Mouse (Mus musculus) liver, embryonic 11.5 days (tissue): ENCODE measurements around the gene Gm10073. TPM values are rescaled to one million over a fixed set of nuclear protein-coding genes. Genes with fewer than 3 reads are reported as not detected.

ENCODE experiments used
- ATAC-seq: fragments of 200-750 bp; cut with Nextera tagmentation; replicated peaks from 2 replicates; pipeline ENCODE4 v1.8.0; 2017; ENCODE audit warnings: moderate number of reproducible peaks, mild to moderate bottlenecking, moderate TSS enrichment, moderate library complexity; ENCODE audit not compliant: low FRiP score
- DNase-seq: peaks from one replicate; pipeline ENCODE4 v3.0.0-alpha.2; 2017; ENCODE audit warnings: low spot score
- H3K27ac ChIP-seq: fragments of 300-500 bp; sonication (generic); 2 replicates; pipeline ENCODE4 v1.5.1; 2014; ENCODE audit warnings: mild to moderate bottlenecking, low read depth, low read length, control low read depth
- H3K27me3 ChIP-seq: fragments of 300-500 bp; sonication (generic); replicated peaks from 2 replicates; pipeline ENCODE4 v1.6.1; 2014; ENCODE audit warnings: low read length, mixed read lengths; ENCODE audit not compliant: control insufficient read depth, insufficient read depth
- H3K36me3 ChIP-seq: fragments of 300-500 bp; sonication (generic); 2 replicates; pipeline ENCODE4 v1.6.1; 2014; ENCODE audit warnings: mild to moderate bottlenecking, low read length, moderate library complexity, mixed read lengths; ENCODE audit not compliant: control insufficient read depth, insufficient read depth
- H3K4me1 ChIP-seq: fragments of 300-500 bp; sonication (generic); replicated peaks from 2 replicates; pipeline ENCODE4 v1.6.1; 2014; ENCODE audit warnings: low read length, mixed read lengths; ENCODE audit not compliant: control insufficient read depth, insufficient read depth
- H3K4me2 ChIP-seq: fragments of 300-500 bp; sonication (generic); 2 replicates; pipeline ENCODE4 v1.6.1; 2014; ENCODE audit warnings: mild to moderate bottlenecking, control low read depth, moderate library complexity
- H3K4me3 ChIP-seq: fragments of 300-500 bp; sonication (generic); 2 replicates; pipeline ENCODE4 v1.5.1; 2014; ENCODE audit warnings: low read depth, low read length, control low read depth
- H3K9ac ChIP-seq: fragments of 300-500 bp; sonication (generic); 2 replicates; pipeline ENCODE4 v1.6.1; 2014; ENCODE audit warnings: low read depth, low read length, control low read depth
- H3K9me3 ChIP-seq: fragments of 300-500 bp; sonication (generic); 2 replicates; pipeline ENCODE4 v1.6.1; 2016; ENCODE audit warnings: low read length, inconsistent platforms, mixed read lengths; ENCODE audit not compliant: control insufficient read depth
- WGBS: fragments of 180-500 bp; shearing (Covaris S2); extraction: QIAGEN DNeasy Blood & Tissue Kit; methylation state at CpG from one replicate; pipeline ENCODE4 v1.1.7; 2014; 5-methylcytosine and 5-hydroxymethylcytosine counted together
- polyA plus RNA-seq: library from polyadenylated mRNA; unstranded; fragments of >200 nt; fragmentation: Nextera tagmentation; extraction: Ambion mirVana; gene quantifications from 2 replicates; pipeline ENCODE4 v1.2.1, GENCODE M21; 2014

The Gm10073 gene
- polyA plus RNA-seq, 1 experiment from 2014 or later = 15.4 TPM

- Histone ChIP-seq H3K9ac (no peak overlapping the region), H3K27ac (no peak overlapping the region), H3K36me3 (no peaks in the 10 kb centered on the region), H3K9me3 (no peaks in the 10 kb centered on the region), H3K4me2 (no peak overlapping the region), H3K4me1 (no peaks in the 10 kb centered on the region), H3K4me3 (no peak overlapping the region), H3K27me3 (no peaks in the 10 kb centered on the region)
- no peak for DNase-seq
- WGBS = 93% methylated on average over 5 of the region's 5 CpGs
- ATAC-seq = no peak
Observed at GRCm38 (mm10) chr8:106554011-106554410, 19.2 kb downstream of the Gm10073 start.

GRCm38 (mm10) chr8:106550906-106551305, 22.4 kb downstream of the Gm10073 start:
- no peak for ATAC-seq
- H3K27me3 ChIP-seq = no peaks in the 10 kb centered on the region
- WGBS = 97% methylated on average over 1 of the region's 1 CpGs
- no peak overlapping the region for H3K4me3 ChIP-seq
- no peaks in the 10 kb centered on the region for H3K9me3 ChIP-seq
- no peak overlapping the region for H3K27ac ChIP-seq
- no peak overlapping the region for H3K9ac ChIP-seq
- H3K36me3 ChIP-seq = no peaks in the 10 kb centered on the region
- DNase-seq = no peak
- no peaks in the 10 kb centered on the region for H3K4me1 ChIP-seq
- H3K4me2 ChIP-seq = no peak overlapping the region

GRCm38 (mm10) chr8:106548366-106548936, 24.8 kb downstream of the Gm10073 start:
- Histone ChIP-seq H3K27me3 (no peaks in the 10 kb centered on the region), H3K36me3 (no peaks in the 10 kb centered on the region)
- ATAC-seq = no peak

GRCm38 (mm10) chr8:106546746-106547145, 26.5 kb downstream of the Gm10073 start:
- no peak for ATAC-seq
- 65% methylated on average over 7 of the region's 7 CpGs for WGBS
- no peaks in the 10 kb centered on the region for H3K36me3 ChIP-seq
- no peak overlapping the region for H3K27ac ChIP-seq
- H3K9me3 ChIP-seq = no peaks in the 10 kb centered on the region
- H3K4me3 ChIP-seq = no peak overlapping the region
- H3K4me2 ChIP-seq = no peak overlapping the region
- DNase-seq = no peak
- no peaks in the 10 kb centered on the region for H3K4me1 ChIP-seq
- no peaks in the 10 kb centered on the region for H3K27me3 ChIP-seq
- no peak overlapping the region for H3K9ac ChIP-seq

More at GRCm38 (mm10) chr8:106548366-106548936, 24.8 kb downstream of the Gm10073 start:
- H3K4me3 ChIP-seq = no peak overlapping the region
- no peaks in the 10 kb centered on the region for H3K9me3 ChIP-seq
- no peak overlapping the region for H3K4me2 ChIP-seq
- H3K4me1 ChIP-seq = no peaks in the 10 kb centered on the region
- 81% methylated on average over 10 of the region's 10 CpGs for WGBS
- H3K27ac ChIP-seq = no peak overlapping the region
- H3K9ac ChIP-seq = no peak overlapping the region
- no peak for DNase-seq

GRCm38 (mm10) chr8:106545149-106545548, 28.1 kb downstream of the Gm10073 start:
- Histone ChIP-seq H3K9ac (no peak overlapping the region), H3K4me1 (no peaks in the 10 kb centered on the region), H3K27ac (no peak overlapping the region), H3K9me3 (no peaks in the 10 kb centered on the region), H3K36me3 (no peaks in the 10 kb centered on the region), H3K4me2 (no peak overlapping the region), H3K27me3 (no peaks in the 10 kb centered on the region), H3K4me3 (no peak overlapping the region)
- 64% methylated on average over 2 of the region's 2 CpGs for WGBS
- ATAC-seq (no peak), DNase-seq (no peak)

- H3K9ac ChIP-seq = no peak overlapping the region
- WGBS = 81% methylated on average over 8 of the region's 8 CpGs
- no peaks in the 10 kb centered on the region for H3K36me3 ChIP-seq
- no peaks in the 10 kb centered on the region for H3K27me3 ChIP-seq
- ATAC-seq (no peak), DNase-seq (no peak)
- no peak overlapping the region for H3K4me2 ChIP-seq
- no peak overlapping the region for H3K4me3 ChIP-seq
- H3K27ac ChIP-seq = no peak overlapping the region
- no peaks in the 10 kb centered on the region for H3K4me1 ChIP-seq
- no peaks in the 10 kb centered on the region for H3K9me3 ChIP-seq
Observed at GRCm38 (mm10) chr8:106543043-106543442, 30.2 kb downstream of the Gm10073 start.

- 72% methylated on average over 11 of the region's 11 CpGs for WGBS
- H3K9me3 ChIP-seq = no peaks in the 10 kb centered on the region
- no peak for ATAC-seq
Observed at GRCm38 (mm10) chr8:106541002-106541401, 32.3 kb downstream of the Gm10073 start.

GRCm38 (mm10) chr8:106539193-106539592, 34.1 kb downstream of the Gm10073 start:
- 62% methylated on average over 5 of the region's 5 CpGs for WGBS
- no peak overlapping the region for H3K9ac ChIP-seq
- no peaks in the 10 kb centered on the region; the same call in 1 of the 2 replicates for H3K36me3 ChIP-seq
- H3K4me3 ChIP-seq = no peak overlapping the region
- no peak for ATAC-seq
- no peak for DNase-seq
- no peaks in the 10 kb centered on the region for H3K9me3 ChIP-seq
- no peak overlapping the region for H3K4me2 ChIP-seq
- H3K4me1 ChIP-seq = no peaks in the 10 kb centered on the region
- H3K27ac ChIP-seq = no peak overlapping the region
- H3K27me3 ChIP-seq = no peaks in the 10 kb centered on the region

More at GRCm38 (mm10) chr8:106541002-106541401, 32.3 kb downstream of the Gm10073 start:
- Histone ChIP-seq H3K36me3 (no peaks in the 10 kb centered on the region; the same call in 1 of the 2 replicates), H3K27me3 (no peaks in the 10 kb centered on the region), H3K27ac (no peak overlapping the region), H3K4me2 (no peak overlapping the region), H3K9ac (no peak overlapping the region), H3K4me1 (no peaks in the 10 kb centered on the region), H3K4me3 (no peak overlapping the region)
- DNase-seq = no peak

GRCm38 (mm10) chr8:106535448-106535847, 37.8 kb downstream of the Gm10073 start:
- Histone ChIP-seq H3K36me3 (no peaks in the 10 kb centered on the region; the same call in 1 of the 2 replicates), H3K27me3 (no peaks in the 10 kb centered on the region), H3K27ac (no peak overlapping the region), H3K4me3 (no peak overlapping the region), H3K9ac (no peak overlapping the region), H3K9me3 (no peaks in the 10 kb centered on the region), H3K4me2 (no peak overlapping the region), H3K4me1 (no peaks in the 10 kb centered on the region)
- no peak for ATAC-seq
- no peak for DNase-seq
- 65% methylated on average over 4 of the region's 4 CpGs for WGBS
